Mouse (Mus musculus): ENCODE measurements around the gene Dennd1b. TPM values are rescaled to one million over a fixed set of nuclear protein-coding genes. Genes with fewer than 3 reads are reported as not detected.

Gene Dennd1b
- polyA plus RNA-seq, 1 experiment = 3.3 TPM

DNA sequence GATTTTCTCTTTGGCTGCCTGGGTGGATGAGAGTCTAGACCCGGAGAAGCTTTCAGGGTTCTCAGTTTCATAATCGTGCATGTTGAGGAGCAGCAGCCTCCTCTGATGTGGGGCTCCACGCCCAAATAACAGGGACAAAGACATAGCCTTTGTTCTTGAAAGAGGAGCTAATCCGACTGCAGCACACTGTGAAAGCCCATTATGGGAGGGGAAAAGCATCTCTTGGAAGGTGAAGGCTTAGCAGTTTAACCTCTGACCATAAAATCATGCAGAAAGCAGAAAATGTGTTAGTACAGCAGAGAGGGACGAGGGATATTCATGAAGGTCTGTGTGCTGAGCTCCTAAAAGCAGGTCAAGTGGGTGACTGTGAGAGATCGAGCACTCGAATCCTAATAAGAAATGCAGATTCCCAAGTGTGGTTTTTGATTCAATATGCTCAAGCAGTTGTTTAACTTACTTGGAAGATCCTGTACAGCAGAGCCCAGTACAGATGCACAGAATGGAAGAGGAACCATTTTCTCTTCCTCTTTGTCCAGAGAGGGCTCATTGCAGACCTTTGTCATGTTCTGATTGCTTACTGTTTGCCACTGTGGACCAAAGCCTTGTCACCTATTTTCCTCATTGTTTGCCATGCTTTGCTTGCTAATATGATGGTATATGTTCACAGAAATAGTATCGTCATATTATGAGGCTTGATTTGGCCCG lies 37.6 kb downstream of the Dennd1b start:
- DNase-seq (ENCODE audit: low read depth, low spot score) = no peak
- 68% methylated on average over 9 of the region's 9 CpGs for WGBS

DNA sequence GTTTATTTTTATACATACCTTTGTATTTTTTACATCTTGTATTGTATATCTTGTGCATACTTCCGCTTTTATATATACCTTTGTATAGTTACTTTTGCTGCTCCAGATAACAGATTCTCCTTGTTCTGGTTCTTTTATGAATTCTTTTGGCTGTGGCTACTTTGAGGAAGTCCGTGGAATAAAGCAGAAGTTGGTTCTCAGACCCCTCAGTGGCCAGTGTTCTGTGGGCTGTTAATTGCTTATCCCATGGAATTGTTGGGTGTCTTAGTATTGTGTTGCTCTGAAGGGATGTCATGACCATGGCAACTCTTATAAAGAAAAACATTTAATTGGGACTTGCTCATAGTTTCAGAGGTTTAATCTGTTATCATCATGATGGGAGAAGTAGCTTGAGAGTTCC lies 40.3 kb downstream of the Dennd1b start:
- WGBS = 90% methylated on average over 2 of the region's 2 CpGs

DNA sequence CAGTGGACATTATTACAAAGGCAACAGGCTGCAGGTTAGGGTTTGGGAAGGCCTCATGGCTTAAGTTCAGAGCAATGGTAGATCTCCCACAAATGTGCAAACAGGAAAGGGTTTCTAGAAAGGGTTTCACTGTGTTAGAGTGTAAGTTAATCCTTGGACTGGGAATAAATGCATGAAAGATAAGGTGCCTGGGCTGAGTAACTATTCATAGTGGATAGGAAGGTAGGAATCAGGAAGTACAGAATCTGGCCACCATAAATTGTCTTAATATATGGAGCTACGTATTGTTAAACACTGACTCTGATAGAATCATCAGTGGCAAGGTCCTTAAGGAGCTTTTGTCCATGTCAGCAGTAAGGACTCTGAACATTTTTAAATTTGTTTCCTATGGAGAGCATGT lies 42.8 kb downstream of the Dennd1b start:
- no peak for DNase-seq (ENCODE audit: low read depth, low spot score)
- WGBS = 82% methylated on average over 1 of the region's 1 CpGs

More for the DNA sequence above, 40.3 kb downstream of the Dennd1b start:
- DNase-seq (ENCODE audit: low read depth, low spot score) = no peak

DNA sequence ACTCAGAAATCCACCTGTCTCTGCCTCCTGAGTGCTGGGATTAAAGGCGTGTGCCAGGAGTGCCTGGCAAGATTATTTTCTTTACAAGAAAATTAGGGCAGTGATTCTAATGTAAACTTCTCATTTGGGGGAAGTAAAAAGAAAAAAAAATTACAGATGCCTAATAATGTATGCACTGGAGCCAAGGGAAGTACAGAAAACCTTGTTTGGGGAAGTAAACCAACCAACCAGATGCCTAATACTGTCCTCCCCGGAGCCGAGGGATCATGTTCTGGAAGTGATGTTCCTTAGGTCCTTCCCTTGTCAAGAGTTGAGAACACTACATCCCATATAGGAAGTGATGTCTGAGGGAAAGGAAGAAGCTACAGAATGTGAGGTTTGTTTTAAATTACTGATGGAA lies 44.2 kb downstream of the Dennd1b start:
- DNase-seq (ENCODE audit: low read depth, low spot score) = no peak
- WGBS = 91% methylated on average over 3 of the region's 3 CpGs

DNA sequence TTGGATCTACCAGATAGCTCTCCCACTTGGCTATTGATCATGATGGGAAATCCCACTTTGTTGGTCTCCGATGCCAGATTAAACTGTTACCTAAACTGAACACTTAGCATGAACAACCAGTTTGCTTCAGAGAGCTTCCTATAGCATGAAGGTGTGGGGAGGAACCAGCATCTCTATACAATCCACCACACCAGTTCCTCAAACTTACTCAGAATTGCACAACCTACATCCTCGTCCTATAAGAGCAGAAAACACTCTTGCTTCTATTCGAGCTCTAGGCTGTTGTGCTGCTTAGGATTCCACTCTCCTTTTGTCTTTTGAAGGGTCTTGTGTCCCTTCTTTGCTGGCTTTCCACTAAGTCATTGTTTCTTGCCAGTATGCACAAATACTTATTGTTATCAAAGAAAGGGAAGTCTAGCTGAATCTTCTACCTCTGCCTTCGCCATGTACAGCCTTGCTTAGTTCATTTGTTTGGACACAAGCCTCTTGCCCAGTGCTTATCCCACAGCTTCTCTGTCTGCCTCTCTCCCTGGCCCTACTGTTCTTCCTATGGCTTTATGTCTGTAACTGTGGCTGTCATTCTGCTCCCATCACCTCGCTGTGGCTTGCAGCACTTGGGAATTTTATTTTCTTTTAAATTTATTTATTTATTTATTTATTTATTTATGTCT lies 52.0 kb downstream of the Dennd1b start:
- WGBS = 86% methylated on average over 5 of the region's 5 CpGs
- DNase-seq (ENCODE audit: low read depth, low spot score) = no peak

DNA sequence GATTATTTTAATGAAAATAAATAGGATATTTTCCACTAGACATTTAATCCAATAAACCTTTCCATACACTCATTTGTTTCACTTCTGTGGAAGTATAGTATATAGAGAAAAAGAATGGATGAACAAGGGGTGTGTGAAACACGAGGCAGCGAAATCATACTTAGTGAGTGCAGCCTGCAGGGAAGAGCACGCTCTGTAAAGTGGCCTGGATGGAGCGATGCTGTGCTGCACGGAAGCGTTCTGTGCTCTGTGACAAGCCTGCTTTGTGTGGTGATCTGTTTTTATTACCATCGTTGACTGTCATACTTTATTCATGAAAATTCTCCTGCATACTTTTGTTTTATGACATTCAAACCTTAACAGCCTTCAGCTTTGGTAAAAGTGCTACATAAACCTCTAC lies 58.1 kb downstream of the Dennd1b start:
- WGBS = 42% methylated on average over 7 of the region's 7 CpGs
- DNase-seq (ENCODE audit: low read depth, low spot score) = no peak

DNA sequence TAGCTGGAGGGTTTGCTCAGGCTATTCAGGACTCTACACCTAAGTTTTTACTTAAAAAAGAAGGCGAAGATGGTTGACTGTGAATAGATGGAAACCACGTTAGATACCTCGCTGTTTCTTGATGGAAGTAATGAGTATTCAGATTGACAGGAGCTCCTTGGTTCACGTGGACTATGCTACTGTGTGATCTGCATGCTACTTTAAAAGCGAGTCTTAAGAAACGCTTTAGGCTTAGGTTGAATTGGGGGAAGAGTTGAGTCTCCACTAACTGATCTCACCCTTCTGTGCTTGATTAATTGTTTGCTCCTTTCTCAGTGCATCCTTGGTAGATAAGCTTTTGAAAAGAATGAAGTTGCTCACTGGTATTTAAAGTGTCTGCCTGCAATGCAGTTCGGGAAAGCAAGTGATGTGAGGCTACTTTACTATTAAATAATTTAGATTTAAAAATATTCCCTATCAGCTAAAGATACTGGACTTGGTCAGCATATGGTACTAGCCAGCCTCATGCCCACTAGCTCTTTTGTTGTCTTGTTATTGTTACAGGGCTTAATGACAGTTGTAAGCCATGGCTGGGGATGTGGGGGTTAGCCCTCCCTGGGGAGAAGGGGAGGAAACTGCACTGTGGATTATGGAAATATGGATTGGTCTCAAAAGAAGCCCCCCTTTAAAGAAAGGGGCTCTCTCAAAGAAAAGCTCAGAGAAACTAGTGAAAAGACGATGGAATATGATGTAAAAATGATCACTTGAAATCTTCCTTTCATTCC lies 62.8 kb downstream of the Dennd1b start:
- 93% methylated on average over 8 of the region's 8 CpGs for WGBS
- no peak for DNase-seq (ENCODE audit: low read depth, low spot score)

DNA sequence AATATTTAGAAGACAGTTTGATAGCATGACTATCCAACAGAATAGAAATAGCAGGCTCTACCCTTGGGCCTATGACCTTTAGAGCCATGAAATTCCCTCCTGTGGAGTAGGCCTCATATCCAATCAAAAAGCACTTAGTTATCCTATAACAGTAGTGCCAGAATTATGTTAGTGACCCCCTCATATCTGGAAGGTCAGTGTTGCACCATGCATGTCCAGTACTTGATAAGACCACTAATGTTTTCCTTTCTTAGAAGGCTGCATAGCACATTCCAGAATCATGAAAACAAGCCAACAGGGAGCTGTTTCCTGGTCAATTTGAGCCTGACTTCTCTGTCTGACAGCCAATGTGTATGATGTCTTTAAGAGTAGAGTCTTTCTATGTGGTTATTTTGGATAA lies 66.3 kb downstream of the Dennd1b start:
- DNase-seq (ENCODE audit: low read depth, low spot score) = no peak

DNA sequence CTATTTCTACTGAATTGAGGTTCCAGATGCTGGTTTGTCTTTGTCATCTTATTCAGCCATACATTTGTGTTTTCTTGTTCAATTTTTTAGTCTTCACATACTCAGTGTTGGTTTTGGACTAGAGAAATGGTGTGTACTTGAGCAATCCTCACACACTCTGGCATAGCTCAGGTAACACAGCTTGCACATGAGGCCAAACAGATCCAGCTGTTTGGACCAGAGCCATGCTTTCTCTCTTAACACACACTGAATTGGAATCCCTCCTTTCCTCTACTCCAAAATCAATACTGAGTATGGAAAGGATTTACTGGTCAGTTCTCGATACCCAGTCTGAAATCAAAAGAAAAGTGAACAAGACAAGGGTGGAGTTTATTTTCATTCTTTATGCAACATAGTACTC lies 69.2 kb downstream of the Dennd1b start:
- DNase-seq (ENCODE audit: low read depth, low spot score) = no peak
- 94% methylated on average over 1 of the region's 1 CpGs for WGBS

DNA sequence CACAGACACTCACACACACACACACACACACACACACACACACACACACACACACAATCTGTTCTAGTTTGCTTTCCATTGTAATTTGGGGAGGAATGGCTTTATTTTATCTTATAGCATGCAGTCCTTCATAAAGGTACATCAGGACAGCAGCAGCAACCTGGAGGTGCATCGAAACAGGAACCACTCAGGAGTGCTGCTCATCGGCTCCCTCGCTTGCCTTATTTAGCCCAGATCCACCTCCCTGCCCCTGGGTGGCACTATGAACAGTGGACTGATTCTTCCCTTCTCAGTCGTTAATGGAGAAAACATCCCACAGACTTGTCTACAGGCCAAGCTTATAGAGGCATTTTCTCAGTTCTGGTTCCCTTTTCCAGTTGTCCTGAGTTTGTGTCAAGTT lies 71.9 kb downstream of the Dennd1b start:
- DNase-seq (ENCODE audit: low read depth, low spot score) = no peak
- WGBS = 73% methylated on average over 4 of the region's 4 CpGs

DNA sequence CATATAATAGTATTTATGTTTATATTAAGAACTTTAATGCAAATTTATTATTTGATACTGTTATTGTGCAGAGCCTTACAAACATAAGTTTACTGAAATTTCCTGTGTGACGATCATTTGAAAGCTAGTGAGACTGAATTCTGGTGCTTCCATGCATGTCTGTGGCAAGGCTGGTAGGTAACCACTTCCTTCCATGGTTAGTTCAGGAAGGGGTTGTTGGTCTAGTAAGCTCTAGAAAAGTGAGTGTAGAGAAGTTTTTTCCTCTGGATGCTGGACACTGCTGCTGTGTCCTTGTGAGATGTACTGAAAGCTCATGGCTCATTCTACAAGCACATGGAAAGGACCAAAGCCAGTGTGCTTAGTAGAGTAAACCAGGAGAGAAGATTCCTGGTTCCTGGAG lies 73.1 kb downstream of the Dennd1b start:
- 90% methylated on average over 1 of the region's 1 CpGs for WGBS
- no peak for DNase-seq (ENCODE audit: low read depth, low spot score)

DNA sequence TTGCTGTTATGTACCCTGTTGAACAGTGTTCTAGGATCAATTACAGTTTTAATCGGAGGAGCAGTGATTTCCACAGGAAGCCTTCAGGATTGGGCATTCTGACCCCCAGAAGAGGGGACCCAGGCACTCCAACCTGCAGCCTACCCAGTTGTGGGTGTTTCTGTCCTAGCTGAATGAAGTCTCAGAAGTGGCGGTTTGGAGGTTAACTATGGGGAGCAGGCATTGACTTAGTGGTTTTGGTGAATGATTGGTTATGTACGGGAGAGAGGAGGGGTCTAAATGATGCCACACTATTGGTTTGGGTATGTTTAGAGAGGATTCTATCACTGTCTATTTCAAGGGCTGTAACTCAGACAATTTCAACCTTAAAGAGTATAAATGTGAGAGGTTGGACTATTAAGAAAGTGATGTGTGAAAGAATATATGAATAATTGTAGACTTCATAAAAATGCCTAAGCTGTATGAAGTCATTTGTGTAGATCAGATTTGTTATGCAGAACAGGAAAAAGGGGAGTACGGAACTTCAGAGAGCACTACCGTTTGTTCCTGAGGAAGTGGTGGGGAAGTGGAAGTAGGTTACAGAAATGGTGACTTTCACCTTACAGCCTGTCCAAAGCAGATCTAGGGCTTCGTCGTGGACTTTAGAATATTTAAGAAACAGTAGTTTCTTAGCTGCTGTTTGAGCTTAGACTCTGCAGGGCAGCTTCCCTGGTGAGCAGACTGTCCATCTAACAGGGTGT lies 73.7 kb downstream of the Dennd1b start:
- no peak for DNase-seq (ENCODE audit: low read depth, low spot score)
- 66% methylated on average over 7 of the region's 7 CpGs for WGBS

DNA sequence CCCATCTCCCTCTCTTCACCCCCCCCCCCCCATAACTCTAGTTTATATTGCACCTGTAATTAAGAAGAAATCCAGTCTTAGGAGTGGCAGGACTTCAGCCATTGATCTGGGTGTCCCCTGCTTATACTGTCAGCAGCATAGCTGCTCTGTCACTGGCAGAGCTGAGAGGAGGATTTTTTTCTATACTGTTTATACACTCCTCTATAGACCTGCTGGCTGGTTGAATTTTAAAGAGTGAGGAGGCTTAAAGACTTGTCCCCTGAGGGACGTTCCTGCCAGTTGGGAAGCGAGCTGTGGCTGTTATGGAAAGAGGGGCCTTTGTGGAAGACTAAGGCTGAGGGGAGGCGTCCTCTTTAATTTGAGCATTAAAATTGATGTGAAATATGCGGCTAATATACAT lies 74.8 kb downstream of the Dennd1b start:
- no peak for DNase-seq (ENCODE audit: low read depth, low spot score)
- WGBS = 88% methylated on average over 4 of the region's 4 CpGs

DNA sequence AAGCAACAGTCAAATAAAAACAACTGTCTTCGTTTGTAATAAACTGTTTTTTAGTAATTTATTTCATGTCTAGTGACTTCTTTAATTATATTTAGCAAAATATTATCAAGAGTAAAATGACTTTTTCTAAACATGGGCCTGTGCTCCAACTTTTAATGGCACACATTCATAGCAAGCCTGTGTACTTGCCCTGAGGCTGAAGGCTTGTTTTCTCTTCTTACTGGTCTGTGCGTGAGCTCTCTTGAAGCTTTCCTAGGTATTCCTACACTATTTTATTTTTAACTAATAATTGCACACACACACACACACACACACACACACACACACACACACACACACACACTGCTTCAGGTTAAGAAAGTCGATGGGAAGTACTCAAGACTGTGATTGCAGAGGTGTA lies 75.4 kb downstream of the Dennd1b start:
- no peak for DNase-seq (ENCODE audit: low read depth, low spot score)
- 75% methylated on average over 3 of the region's 3 CpGs for WGBS

DNA sequence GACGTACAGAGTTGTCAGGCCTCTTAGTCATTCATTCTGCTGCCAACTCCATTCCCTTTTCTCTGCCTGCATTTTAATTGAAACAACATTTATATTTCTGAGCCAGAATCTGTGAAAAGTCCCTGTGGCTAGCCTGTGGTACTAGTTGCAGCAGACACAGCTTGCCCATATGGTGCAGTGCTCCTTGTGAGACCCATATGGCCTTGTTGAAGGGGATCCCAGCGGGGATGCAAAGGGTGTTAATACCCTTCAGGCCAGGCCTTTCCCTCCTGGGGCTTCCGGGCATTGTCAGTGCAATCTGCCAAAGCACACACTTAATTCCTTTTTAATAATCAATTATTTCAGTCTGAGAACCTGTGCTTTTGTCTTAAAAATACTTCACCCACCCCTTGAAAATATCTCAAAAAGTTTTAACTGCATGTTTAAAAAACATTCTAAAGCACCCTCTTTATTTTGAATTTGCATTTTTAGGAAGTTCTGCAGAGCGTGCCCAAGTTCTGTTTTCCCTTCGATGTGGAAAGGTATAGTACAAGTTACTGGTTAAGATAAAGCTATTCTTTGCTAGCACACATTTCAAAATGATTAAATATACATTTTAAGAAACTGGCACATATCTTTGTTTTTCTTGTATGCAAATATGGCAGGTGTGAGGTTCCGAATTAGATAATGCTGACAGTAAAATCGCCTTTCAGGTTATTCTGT lies 76.4 kb downstream of the Dennd1b start:
- WGBS = 84% methylated on average over 7 of the region's 7 CpGs
- DNase-seq (ENCODE audit: low read depth, low spot score) = no peak

DNA sequence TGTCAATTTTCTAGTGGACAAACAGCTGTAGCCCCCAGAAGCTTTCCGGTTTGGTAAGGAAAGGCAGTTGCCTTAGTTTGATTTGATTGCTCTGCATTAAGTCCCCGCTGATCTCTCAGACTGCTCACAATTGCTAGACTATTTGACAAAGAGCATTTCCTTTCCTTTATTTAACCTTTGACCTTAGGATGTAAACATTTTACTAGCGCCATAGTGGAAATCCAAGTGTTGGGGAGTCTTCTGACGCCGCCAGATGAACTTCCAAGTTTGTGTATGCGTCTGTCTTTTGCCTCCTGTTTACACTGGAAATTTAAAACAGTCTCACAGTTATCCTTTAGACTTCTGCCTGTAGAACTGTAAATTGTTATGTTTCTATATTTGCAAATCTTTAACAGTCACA lies 85.8 kb downstream of the Dennd1b start:
- 61% methylated on average over 6 of the region's 6 CpGs for WGBS
- no peak for DNase-seq (ENCODE audit: low read depth, low spot score)

DNA sequence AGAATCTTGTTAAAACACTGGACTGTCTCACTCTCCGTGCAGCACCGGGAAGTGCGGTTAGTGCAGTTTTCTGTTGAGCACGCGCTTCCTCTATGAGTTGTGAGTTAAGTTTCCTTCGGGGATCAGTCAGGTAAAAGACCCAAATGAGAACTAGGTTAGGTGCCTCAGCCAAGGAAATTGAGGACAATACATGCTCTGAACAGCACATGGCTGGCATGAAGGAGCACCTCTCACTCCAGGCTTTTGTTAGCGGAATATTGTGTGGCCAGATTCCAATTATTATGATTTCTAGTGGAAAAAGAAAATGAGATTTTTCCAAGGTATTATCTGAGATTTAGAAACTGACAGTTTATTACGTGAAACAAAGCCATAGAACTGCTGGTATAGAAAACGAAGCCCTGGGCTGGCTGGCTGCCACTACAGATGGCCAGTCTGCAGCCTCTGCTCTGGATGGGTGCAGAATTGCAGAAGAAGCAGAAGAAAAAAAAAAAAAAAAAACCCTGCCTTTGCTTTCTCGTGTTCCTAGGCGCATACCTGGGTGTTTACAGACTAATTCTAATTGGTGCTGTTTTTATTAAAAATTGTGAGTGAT lies 86.7 kb downstream of the Dennd1b start:
- WGBS = 82% methylated on average over 11 of the region's 11 CpGs
- no peak for DNase-seq (ENCODE audit: low read depth, low spot score)

DNA sequence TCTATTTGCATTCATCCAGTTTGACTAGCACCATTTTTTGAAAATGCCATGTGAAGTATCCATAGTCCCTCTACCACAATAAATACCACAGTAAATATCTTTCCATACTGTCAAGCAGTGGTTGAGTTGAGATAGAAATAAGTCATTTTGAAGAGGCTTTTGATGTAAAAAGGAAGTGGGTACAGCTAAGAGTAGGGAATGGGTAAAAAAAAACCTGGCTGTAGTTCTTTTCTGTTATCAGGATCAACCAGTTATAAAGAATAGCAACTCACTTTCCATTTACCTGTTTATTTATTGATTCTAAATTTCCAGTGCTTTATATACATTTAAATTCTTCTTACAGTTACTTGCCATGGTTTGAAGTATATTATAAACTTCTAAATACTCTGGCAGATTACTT lies 89.8 kb downstream of the Dennd1b start:
- no peak for DNase-seq (ENCODE audit: low read depth, low spot score)

DNA sequence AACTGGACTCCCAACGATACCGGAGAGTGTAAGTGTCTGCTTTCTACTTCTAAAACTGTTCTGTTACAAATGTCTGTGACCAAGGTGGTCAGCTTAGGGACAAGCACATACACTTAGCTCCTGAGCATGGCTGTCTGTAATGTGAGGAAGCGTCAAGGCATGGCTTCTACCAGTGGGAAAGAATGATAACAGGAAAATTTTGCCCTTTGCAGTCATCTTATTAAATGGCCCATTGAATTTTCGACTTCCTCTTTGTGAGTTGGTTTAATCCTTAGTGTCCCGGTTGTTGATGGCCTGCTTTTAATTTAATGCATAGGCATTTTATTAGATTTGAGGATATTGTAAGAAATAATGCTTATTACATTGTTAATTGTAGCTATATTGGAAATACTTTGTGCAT lies 97.1 kb downstream of the Dennd1b start:
- DNase-seq (ENCODE audit: low read depth, low spot score) = no peak
- 96% methylated on average over 5 of the region's 5 CpGs for WGBS
